Mouse (Mus musculus) liver, embryonic 14.5 days (tissue): ENCODE data around the gene Wdr24. TPM values are rescaled to one million over a fixed set of nuclear protein-coding genes. Genes with fewer than 3 reads are reported as not detected.

Experiments used
- ATAC-seq: fragments of 200-750 bp; cut with Nextera tagmentation; 2 replicates; pipeline ENCODE4 v1.8.0; 2017; ENCODE audit warnings: moderate number of reproducible peaks, mild to moderate bottlenecking, moderate library complexity; ENCODE audit not compliant: insufficient read depth
- DNase-seq, 3 experiments: peaks; one replicate each; pipeline ENCODE4 v3.0.0-alpha.2; 2012 to 2013; ENCODE audit warnings: low read depth in 3 of 3, low spot score in 3 of 3
- H3K27ac ChIP-seq: fragments of 300-500 bp; sonication (generic); 2 replicates; pipeline ENCODE4 v1.5.1; 2014; ENCODE audit warnings: moderate library complexity, mild to moderate bottlenecking, control low read depth, inconsistent platforms
- H3K27me3 ChIP-seq: fragments of 300-500 bp; sonication (generic); 2 replicates; pipeline ENCODE4 v1.6.1; 2014; ENCODE audit warnings: mild to moderate bottlenecking, low read length, moderate library complexity; ENCODE audit not compliant: control insufficient read depth, insufficient read depth
- H3K36me3 ChIP-seq: fragments of 300-500 bp; sonication (generic); replicated peaks from 2 replicates; pipeline ENCODE4 v1.6.1; 2014; ENCODE audit warnings: low read depth; ENCODE audit not compliant: control insufficient read depth, insufficient read depth
- H3K4me1 ChIP-seq, 2 experiments: fragments of 200-500 bp in 1 of 2; fragments of 300-500 bp in 1 of 2; sonication (generic) in 1 of 2; replicated peaks; 2 replicates each; pipeline ENCODE4 v1.6.1; 2012 to 2014; ENCODE audit warnings: antibody characterized with exemption in 1 of 2, inconsistent platforms in 1 of 2, low read length in 1 of 2; ENCODE audit not compliant: control insufficient read depth in 2 of 2, insufficient read depth in 2 of 2
- H3K4me2 ChIP-seq: fragments of 300-500 bp; sonication (generic); 2 replicates; pipeline ENCODE4 v1.6.1; 2014; ENCODE audit warnings: low read depth, mild to moderate bottlenecking, control low read depth, moderate library complexity
- H3K4me3 ChIP-seq, 2 experiments: fragments of 200-500 bp in 1 of 2; fragments of 300-500 bp in 1 of 2; sonication (generic) in 1 of 2; 2 replicates each; pipeline ENCODE4 v1.5.1; 2012 to 2014; ENCODE audit warnings: low read depth in 2 of 2, low read length in 2 of 2, mild to moderate bottlenecking in 2 of 2, control low read depth in 1 of 2, inconsistent platforms in 1 of 2, moderate library complexity in 1 of 2; ENCODE audit not compliant: insufficient read depth in 1 of 2
- H3K9ac ChIP-seq: fragments of 300-500 bp; sonication (generic); replicated peaks from 2 replicates; pipeline ENCODE4 v1.6.1; 2014; ENCODE audit warnings: mild to moderate bottlenecking, control low read depth, moderate library complexity
- H3K9me3 ChIP-seq: fragments of 300-500 bp; sonication (generic); 2 replicates; pipeline ENCODE4 v1.6.1; 2016; ENCODE audit warnings: low read length, mixed read lengths; ENCODE audit not compliant: control insufficient read depth
- CTCF ChIP-seq: IDR thresholded peaks from 2 replicates; pipeline ENCODE4 v1.5.1; 2016; ENCODE audit warnings: antibody characterized with exemption, low read depth, control low read depth
- EP300 ChIP-seq: IDR thresholded peaks from 2 replicates; pipeline ENCODE4 v1.6.1; 2016; ENCODE audit warnings: antibody characterized with exemption, low read depth
- WGBS: fragments of 180-500 bp; shearing (Covaris S2); extraction: QIAGEN DNeasy Blood & Tissue Kit; methylation state at CpG from one replicate; pipeline ENCODE4 v1.1.7; 2014; ENCODE audit not compliant: insufficient replicate concordance; 5-methylcytosine and 5-hydroxymethylcytosine counted together
- polyA plus RNA-seq, 2 experiments: library from polyadenylated mRNA; depleted of rRNA in 1 of 2; stranded (reverse) in 1 of 2; unstranded in 1 of 2; fragments of >200 nt; fragmentation: Nextera tagmentation in 1 of 2; extraction: Ambion mirVana in 1 of 2; gene quantifications; 2 replicates each; pipeline versions ENCODE4 v1.2.1 to v1.2.3; 2012 to 2014

Wdr24 gene
- polyA plus RNA-seq, 2 experiments = 9.2 to 14.3 TPM

GRCm38 (mm10) chr17:25873405-25874147, 50.1 kb downstream of the Wdr24 start:
- peaks cover 4 to 16% of the 10 kb centered on the region in 2 experiments for H3K4me1 ChIP-seq
- H3K4me2 ChIP-seq = peak overlapping the region; percentile 94
- H3K27ac ChIP-seq = no peak overlapping the region
- TF ChIP-seq EP300 = no peak
- no peak for TF ChIP-seq CTCF
- ATAC-seq = no peak
- H3K36me3 ChIP-seq = peaks cover 3% of the 10 kb centered on the region; the same call in 1 of the 2 replicates
- H3K9ac ChIP-seq = no peak overlapping the region; the same call in 1 of the 2 replicates
- 66% methylated on average over 11 of the region's 11 CpGs for WGBS
- peak overlapping the region; percentile 91 to 93; a peak in 3 of 4 replicates for H3K4me3 ChIP-seq
- no peak for DNase-seq
- H3K27me3 ChIP-seq = no peaks in the 10 kb centered on the region
- H3K9me3 ChIP-seq = no peaks in the 10 kb centered on the region

DNA sequence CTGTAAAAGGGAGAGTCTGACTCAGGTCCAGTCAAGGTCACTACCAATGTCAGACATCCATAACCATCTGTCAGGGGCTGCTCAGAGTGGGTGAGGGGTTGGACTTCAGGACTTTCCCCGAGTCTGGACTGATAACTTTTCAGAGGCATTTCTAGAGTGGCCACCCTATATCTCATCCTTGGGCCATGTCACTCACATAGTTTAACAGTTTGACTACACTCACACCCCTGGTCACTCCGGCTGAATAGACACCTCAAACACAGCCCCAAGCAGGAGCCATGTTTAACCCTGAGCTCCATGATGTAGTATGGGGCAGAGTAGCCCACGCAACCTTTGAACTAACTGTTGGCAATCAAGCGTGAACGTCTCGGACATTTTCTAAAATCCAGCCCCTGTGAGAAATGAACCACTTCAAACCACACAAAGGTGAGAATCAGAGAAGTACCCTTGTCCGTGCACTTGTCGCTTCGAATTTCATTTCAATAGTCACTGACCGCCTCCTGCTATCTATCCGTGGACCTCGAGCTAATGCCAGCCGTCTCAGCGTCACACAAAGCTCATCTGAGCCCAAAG, 50.8 kb downstream of the Wdr24 start:
- no peaks in the 10 kb centered on the region for H3K9me3 ChIP-seq
- WGBS = 9% methylated on average over 14 of the region's 14 CpGs
- H3K27ac ChIP-seq = peak overlapping the region; percentile 56

GRCm38 (mm10) chr17:25874721-25875170, 51.3 kb downstream of the Wdr24 start, which contains the start of gene Mettl26:
Gene Mettl26, plus strand, starts transcription at chr17:25875074.
- Histone ChIP-seq H3K4me3 (peak within 1 kb of the TSS; percentile 91 to 93), H3K27ac (peak within 1 kb of the TSS; percentile 86), H3K9ac (peak within 1 kb of the TSS; percentile 75), H3K9me3 (no peaks in the 10 kb centered on the region), H3K27me3 (no peaks in the 10 kb centered on the region), H3K4me1 (peaks cover 4 to 13% of the 10 kb centered on the region in 2 experiments), H3K36me3 (peaks cover 3% of the 10 kb centered on the region; the same call in 1 of the 2 replicates), H3K4me2 (peak within 1 kb of the TSS; percentile 94)
- under 1% methylated on average over 25 of the region's 25 CpGs for WGBS
- ATAC-seq (peak; percentile 79), DNase-seq (peak; percentile 77)
- TF ChIP-seq CTCF = 0 out of 2 replicates have a peak, but pooled peaks have one; percentile 39
- TF ChIP-seq EP300 = no peak

More for the DNA sequence above, 50.8 kb downstream of the Wdr24 start:
- Histone ChIP-seq H3K4me1 (peaks cover 4 to 13% of the 10 kb centered on the region in 2 experiments), H3K27me3 (no peaks in the 10 kb centered on the region), H3K4me3 (peak overlapping the region; percentile 91 to 93), H3K9ac (peak overlapping the region; percentile 56), H3K36me3 (peaks cover 3% of the 10 kb centered on the region; the same call in 1 of the 2 replicates), H3K4me2 (peak overlapping the region; percentile 94)
- ATAC-seq (no peak), DNase-seq (no peak)
- no peak for TF ChIP-seq CTCF
- TF ChIP-seq EP300 = no peak

DNA sequence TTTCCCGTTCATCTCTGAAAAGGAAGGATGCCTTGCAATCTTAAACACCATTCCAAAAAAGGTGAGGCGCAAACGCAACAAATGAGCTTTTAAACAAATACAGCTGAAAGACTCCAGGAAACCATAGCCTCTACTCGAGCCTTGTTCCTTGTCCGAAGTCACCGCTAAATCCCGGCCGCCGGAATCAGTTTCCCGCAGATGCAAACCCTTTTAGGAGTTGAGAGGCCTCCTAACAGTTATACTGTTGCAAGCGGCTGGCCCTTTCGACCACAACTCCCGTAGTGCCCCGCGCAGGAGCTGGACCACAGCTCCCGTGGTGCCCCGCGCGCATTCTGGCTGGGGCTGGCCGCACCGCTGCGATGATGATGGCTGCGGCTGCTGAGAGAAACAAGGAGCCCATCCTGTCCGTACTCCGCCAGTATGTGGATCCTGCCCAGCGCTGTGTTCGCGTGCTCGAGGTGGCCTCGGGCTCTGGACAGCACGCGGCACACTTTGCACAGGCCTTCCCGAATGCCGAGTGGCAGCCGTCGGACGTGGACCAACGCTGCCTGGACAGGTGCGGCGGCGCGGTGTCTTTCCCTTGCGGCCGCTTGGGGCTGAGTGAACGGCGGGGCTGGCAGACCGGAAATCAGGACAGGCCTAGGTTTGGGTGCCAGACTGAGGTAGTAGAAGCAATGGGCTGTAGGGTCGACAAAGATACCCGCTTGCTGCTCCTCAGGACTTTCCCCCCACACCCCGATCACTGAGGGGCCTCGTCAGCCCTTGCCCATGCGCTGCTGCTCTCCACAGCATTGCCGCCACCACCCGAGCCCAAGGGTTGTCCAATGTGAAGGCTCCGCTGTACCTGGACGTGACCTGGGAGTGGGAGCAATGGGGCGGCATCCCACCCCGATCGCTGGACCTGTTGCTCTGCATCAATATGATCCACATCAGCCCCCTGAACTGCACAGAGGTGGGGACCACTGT, 52.0 kb downstream of the Wdr24 start:
- no peak for TF ChIP-seq EP300
- TF ChIP-seq CTCF = peak; percentile 61
- DNase-seq (peak; percentile 68 to 73 (median 72)), ATAC-seq (peak; percentile 86)
- Histone ChIP-seq H3K4me3 (peak overlapping the region; percentile 91 to 93), H3K36me3 (peaks cover 3% of the 10 kb centered on the region; the same call in 1 of the 2 replicates), H3K4me2 (peak overlapping the region; percentile 94), H3K27ac (peak overlapping the region; percentile 86), H3K9me3 (no peaks in the 10 kb centered on the region), H3K4me1 (peaks cover 4 to 13% of the 10 kb centered on the region in 2 experiments), H3K27me3 (no peaks in the 10 kb centered on the region), H3K9ac (peak overlapping the region; percentile 75)
- under 1% methylated on average over 59 of the region's 59 CpGs for WGBS
